Mouse (Mus musculus): ENCODE measurements around the gene Tctex1d2.
"Not testable (repeated sequence)": the region's sequence is repeated elsewhere in the genome, so short reads cannot be mapped to it uniquely, and the experiment has no call there.

The Tctex1d2 gene

GRCm38 (mm10) chr16:32431926-32432325, 12.4 kb downstream of the Tctex1d2 start:
- DNase-seq (ENCODE audit: low spot score): no peak

- DNase-seq (ENCODE audit: low spot score): no peak
Measured at GRCm38 (mm10) chr16:32433138-32433537, 13.6 kb downstream of the Tctex1d2 start.

GRCm38 (mm10) chr16:32434066-32434465, 14.6 kb downstream of the Tctex1d2 start:
- DNase-seq (ENCODE audit: low spot score): no peak

GRCm38 (mm10) chr16:32434691-32435090, 15.2 kb downstream of the Tctex1d2 start:
- no peak for DNase-seq (ENCODE audit: low spot score)

- DNase-seq (ENCODE audit: low spot score): no peak
Measured at GRCm38 (mm10) chr16:32436657-32437056, 17.2 kb downstream of the Tctex1d2 start.

- no peak for DNase-seq (ENCODE audit: low spot score)
Measured at GRCm38 (mm10) chr16:32437266-32437665, 17.8 kb downstream of the Tctex1d2 start.

GRCm38 (mm10) chr16:32441432-32441831, 21.9 kb downstream of the Tctex1d2 start:
- DNase-seq (ENCODE audit: low spot score): no peak

- not testable (repeated sequence) for DNase-seq (ENCODE audit: low spot score)
Measured at GRCm38 (mm10) chr16:32444615-32445014, 25.1 kb downstream of the Tctex1d2 start.

- DNase-seq (ENCODE audit: low spot score): no peak
Measured at GRCm38 (mm10) chr16:32445558-32445957, 26.1 kb downstream of the Tctex1d2 start.

GRCm38 (mm10) chr16:32446563-32447138, 27.1 kb downstream of the Tctex1d2 start:
- DNase-seq (ENCODE audit: low spot score): no peak

- peak; percentile 82 for DNase-seq (ENCODE audit: low spot score)
Measured at GRCm38 (mm10) chr16:32449665-32450064, 30.2 kb downstream of the Tctex1d2 start.

GRCm38 (mm10) chr16:32450133-32450532, 30.6 kb downstream of the Tctex1d2 start:
- DNase-seq (ENCODE audit: low spot score): no peak

- DNase-seq (ENCODE audit: low spot score): no peak
Measured at GRCm38 (mm10) chr16:32453102-32453501, 33.6 kb downstream of the Tctex1d2 start.

- DNase-seq (ENCODE audit: low spot score): no peak
Measured at GRCm38 (mm10) chr16:32454646-32455045, 35.1 kb downstream of the Tctex1d2 start.

- peak; percentile 51 for DNase-seq (ENCODE audit: low spot score)
Measured at GRCm38 (mm10) chr16:32456086-32456485, 36.6 kb downstream of the Tctex1d2 start.

GRCm38 (mm10) chr16:32456761-32457160, 37.3 kb downstream of the Tctex1d2 start:
- DNase-seq (ENCODE audit: low spot score): no peak

GRCm38 (mm10) chr16:32457589-32458386, 38.3 kb downstream of the Tctex1d2 start:
- DNase-seq (ENCODE audit: low spot score): peak; percentile 80

GRCm38 (mm10) chr16:32460518-32460917, 41.0 kb downstream of the Tctex1d2 start:
- DNase-seq (ENCODE audit: low spot score): no peak

- no peak for DNase-seq (ENCODE audit: low spot score)
Measured at GRCm38 (mm10) chr16:32461713-32462112, 42.2 kb downstream of the Tctex1d2 start.

- DNase-seq (ENCODE audit: low spot score): no peak
Measured at GRCm38 (mm10) chr16:32462950-32463349, 43.4 kb downstream of the Tctex1d2 start.

- no peak for DNase-seq (ENCODE audit: low spot score)
Measured at GRCm38 (mm10) chr16:32463426-32463825, 43.9 kb downstream of the Tctex1d2 start.

- DNase-seq (ENCODE audit: low spot score): no peak
Measured at GRCm38 (mm10) chr16:32464908-32465307, 45.4 kb downstream of the Tctex1d2 start.

- DNase-seq (ENCODE audit: low spot score): no peak
Measured at GRCm38 (mm10) chr16:32468488-32468887, 49.0 kb downstream of the Tctex1d2 start.

All from c-Kit-positive CD71-positive TER-119-positive erythroid progenitor cells, embryonic 14.5 days (primary cell).